Mouse (Mus musculus): ENCODE measurements around the gene Eepd1. TPM values are rescaled to one million over a fixed set of nuclear protein-coding genes. Genes with fewer than 3 reads are reported as not detected.

Gene Eepd1
- total RNA-seq, 2 experiments from 2014 or later = 43.5 to 72.8 TPM

- intact Hi-C loops (cut with DNase I; ENCODE audit: low total_unique reads) = no loop called here
Observed at GRCm38 (mm10) chr9:25629531-25630099, 148.3 kb downstream of the Eepd1 start.

More at GRCm38 (mm10) chr9:25629531-25630099, 148.3 kb downstream of the Eepd1 start:
- no peak for DNase-seq

Other genes starting within 250 kb of the Eepd1 start
- gene Sept7, start 229.1 kb upstream of the Eepd1 start, total RNA-seq (2021) = 10 to 100 TPM; 74.8 to 85.8 TPM